Mouse (Mus musculus) layer of hippocampus, adult 9-11 months (tissue): ENCODE measurements around the gene Ogg1.
A peak's percentile ranks its signal among the peaks of the same experiment; 100 is the strongest.

Experiments
- DNase-seq: peaks from one replicate; pipeline ENCODE4 v3.0.0; 2022

The Ogg1 gene

GRCm38 (mm10) chr6:113373491-113373890, 46.7 kb downstream of the Ogg1 start:
- DNase-seq = no peak

- DNase-seq = no peak
These were observed 50.4 kb downstream of the Ogg1 start for GRCm38 (mm10) chr6:113377172-113377495.

GRCm38 (mm10) chr6:113377496-113378385, 51.0 kb downstream of the Ogg1 start, which contains the start of the genes Tada3 and Arpc4:
Tada3 (minus strand) TSS chr6:113377883.
Arpc4 (plus strand) TSS chr6:113378115.
- peak; percentile 92 for DNase-seq

DNA sequence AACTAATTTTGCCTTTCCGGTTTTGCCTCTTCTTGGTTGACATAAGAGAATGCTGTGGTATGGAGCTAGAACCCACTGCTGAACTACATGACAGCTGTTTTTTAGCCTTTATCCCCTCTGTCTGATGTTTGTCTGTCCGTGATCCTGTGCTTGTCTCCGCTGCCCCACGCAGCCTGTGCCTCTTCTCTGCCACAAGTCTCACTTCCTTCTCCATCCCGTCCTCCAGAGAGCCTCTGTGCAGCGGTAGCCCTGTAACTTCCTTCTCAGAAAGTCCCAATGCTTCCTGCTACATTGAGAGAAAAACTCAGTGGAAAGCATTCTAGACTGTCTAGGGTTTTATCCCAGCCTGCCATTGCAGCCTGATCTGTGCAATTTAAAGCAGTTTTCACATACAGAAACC, 52.5 kb downstream of the Ogg1 start:
- DNase-seq = no peak

GRCm38 (mm10) chr6:113380480-113380879, 53.7 kb downstream of the Ogg1 start:
- no peak for DNase-seq

DNA sequence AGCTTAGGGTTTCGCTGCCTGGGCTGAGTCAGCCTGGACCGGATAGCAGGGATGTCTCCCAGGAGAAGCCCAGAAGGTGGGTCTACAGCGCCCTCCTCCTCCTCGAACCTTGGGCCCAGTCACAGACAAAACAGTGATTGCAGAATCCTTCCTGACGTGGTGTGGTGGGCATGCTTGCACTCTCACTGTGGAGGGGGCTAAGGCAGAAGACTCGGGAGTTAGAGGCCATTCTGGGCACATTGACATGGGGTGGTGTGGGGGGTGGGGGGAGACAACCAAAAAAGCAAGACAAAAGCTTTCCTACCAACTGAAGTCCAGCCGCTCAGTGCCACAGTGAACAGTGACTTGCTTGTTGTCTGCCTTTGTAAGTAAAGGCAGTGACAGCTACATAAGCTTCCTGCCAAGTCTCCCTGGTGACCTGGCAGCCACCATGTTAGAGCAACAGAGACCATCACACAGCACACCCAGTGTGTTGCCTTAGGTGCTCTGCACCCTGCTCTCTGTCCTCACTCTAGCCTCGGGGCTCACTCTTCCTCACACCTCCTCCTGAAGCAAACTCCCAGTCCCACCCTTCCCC, 57.7 kb downstream of the Ogg1 start:
- DNase-seq = peak; percentile 67
